Mouse (Mus musculus) spleen, embryonic (tissue): ENCODE data around the gene Srsf2.
"Not testable (repeated sequence)": the region's sequence is repeated elsewhere in the genome, so short reads cannot be mapped to it uniquely, and the experiment has no call there.

Experiments
- CTCF ChIA-PET: fragments of 350-600 bp; sonication (Branson Sonifier 250); formaldehyde crosslinking; loops from one replicate; lab custom pipeline; 2022; lab: Charles Lee

The Srsf2 gene

DNA sequence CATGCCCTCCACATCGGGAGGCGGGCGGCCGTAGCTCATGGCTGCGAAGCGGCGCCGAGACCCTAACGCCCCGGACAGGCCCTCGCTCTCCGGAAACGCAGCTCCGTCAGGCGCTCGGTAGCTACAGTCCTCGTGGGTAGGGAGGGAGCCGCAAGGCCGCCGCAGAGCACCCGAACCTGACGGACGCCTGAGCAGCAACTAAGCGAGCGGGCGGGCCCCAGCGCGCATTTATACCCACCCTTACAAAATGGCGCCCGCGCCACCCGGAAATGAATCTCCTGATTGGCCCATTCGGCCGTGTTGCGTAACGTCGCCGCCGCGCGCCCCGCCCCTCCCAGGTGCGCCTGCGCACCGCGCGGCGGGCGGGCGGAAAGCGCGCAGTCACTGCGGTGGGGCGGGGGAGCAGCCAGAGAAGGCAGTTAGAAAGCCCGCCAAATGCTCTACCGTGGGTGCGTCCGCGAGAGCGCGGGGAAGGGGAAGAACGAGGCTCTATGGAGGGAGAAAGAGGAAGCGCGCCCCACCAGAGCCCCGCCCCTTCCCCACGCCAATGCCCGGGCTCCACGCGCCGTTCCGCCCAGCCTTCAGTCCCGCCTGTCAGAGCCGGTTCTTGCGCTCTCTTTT is at the start of gene Srsf2:
Gene Srsf2, minus strand, starts transcription at position 204 of the 621 bp plus-strand sequence.
- CTCF ChIA-PET = interaction anchor here (1.2 to 1.3 kb wide), 2 partner anchors 9 to 11 kb away, joined by 3 to 4 read pairs; partner anchors contain the start of genes Jmjd6 and Mettl23

DNA sequence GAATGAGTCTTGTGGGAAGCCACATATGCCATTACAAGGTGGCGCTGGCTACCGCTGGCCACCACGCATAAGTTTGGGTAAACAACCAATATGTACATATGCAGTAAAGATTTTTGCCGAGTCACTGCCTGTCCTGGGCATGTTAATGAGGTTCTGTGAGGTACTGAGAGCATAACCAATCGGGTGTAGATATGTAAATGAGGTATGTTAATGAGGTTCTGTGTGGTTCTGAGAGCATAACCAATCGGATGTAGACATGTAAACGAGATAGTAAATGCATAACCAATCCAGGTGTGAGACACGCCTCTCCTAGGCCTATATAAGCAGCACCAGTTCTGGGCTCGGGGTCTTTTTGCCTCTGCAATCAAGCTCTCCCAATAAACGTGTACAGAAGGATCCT is 49.7 kb upstream of the Srsf2 start:
- CTCF ChIA-PET = not testable (repeated sequence)

DNA sequence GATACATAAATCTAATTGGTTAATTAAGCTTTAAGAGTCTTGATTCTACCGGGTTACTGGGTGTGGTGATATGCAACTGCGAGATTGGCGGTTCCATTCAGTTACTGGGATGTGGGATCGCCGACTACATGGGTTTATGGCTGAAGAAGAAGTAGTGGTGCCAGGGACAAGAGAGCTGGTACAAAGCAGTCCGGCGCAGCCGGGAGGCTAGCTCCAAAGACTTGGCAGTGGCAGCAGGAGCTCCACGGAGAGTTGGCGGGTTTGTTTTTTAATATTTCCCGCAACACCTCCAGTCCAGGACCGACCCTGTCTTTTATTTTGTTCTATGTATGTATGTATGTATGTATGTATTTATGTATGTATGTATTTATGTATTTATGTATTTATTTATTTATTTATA is 46.4 kb upstream of the Srsf2 start:
- CTCF ChIA-PET = interaction anchor here (0.9 kb wide), 1 partner anchor 12 kb away, joined by 3 read pairs; no protein-coding TSS in a partner anchor

DNA sequence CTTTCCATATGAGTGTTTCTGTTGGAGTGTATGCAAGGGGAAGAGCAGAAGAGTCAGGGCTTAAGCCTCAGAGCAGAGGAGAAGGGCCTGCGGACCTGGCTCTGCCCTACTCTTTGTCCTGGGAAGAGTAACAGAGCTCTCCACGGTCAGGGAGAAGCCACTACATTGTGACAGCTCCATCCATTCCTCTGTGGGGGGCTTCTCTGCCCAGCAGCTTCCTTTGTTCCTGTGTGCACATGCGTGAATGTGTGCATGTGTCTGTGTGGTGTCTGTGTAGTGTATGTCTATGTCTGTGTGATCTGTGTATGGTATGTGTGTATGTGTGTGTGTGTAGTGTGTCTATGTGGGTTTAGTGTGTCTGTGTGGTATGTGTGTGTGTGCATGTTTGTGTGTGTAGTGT is 42.5 kb upstream of the Srsf2 start:
- CTCF ChIA-PET = no interaction called here

DNA sequence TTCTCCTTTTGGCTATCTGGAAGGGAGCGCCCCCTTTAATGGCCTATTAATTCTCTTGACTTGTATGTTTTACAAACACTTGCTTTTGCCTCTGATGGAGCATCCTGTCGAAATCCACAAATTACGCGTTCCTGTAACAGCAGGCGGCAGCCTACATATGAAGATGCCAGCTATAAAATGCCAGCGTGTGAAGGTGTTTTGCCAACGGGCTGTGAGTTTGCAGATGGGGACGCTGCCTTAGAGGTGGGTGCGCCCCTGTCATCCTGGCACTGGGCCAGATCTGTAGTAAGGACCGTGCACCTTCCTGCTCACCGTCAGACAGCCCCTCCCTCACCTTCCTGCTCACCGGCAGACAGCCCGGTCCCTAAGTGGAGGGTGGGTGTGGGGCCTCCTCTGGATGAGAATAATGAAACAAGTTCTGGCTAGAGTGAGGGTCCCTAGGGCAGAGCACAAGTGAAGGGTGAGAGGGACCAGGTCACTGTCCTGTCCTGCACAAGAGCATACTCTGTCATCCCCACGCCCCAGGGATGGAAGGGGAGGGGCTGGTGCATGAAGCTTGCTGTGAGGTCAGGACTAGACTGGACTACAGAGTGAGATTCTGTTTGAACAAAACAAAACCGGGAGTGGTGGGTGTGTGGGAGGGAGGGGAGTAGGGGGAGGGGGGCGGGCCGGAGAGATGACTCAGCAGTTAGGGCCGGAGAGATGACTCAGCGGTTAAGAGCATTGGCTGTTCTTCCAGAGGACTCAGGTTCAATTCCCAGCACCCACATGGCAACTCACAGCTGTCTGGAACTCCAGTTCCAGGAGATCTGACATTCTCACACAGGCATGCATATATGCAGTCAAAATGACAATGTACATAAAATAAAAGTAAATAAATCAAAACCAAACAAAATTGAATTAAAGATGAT is 40.9 kb upstream of the Srsf2 start:
- CTCF ChIA-PET = no interaction called here

DNA sequence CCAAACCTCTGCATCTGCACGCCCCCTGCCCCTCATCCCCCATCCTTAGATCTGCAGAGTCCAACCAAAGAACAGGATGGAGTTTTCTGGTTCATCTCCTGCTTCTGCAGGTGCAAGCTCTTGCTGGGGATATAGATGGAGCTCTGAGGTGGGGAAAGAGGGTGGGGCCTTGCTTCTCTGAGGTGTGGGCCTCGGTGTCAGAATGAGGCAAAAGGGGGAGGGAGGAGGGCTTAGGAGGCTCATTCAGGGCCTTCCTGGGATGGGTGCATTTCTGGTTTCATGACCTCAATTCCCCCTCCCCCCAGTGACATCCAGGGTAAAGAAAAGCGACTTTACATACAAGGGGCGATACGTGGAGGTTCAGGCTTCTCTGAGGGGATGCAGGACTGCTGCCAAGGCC is 34.2 kb upstream of the Srsf2 start:
- CTCF ChIA-PET = interaction anchor here (0.6 to 0.8 kb wide), 2 partner anchors 12 to 420 kb away, joined by 3 to 4 read pairs; no protein-coding TSS in a partner anchor

DNA sequence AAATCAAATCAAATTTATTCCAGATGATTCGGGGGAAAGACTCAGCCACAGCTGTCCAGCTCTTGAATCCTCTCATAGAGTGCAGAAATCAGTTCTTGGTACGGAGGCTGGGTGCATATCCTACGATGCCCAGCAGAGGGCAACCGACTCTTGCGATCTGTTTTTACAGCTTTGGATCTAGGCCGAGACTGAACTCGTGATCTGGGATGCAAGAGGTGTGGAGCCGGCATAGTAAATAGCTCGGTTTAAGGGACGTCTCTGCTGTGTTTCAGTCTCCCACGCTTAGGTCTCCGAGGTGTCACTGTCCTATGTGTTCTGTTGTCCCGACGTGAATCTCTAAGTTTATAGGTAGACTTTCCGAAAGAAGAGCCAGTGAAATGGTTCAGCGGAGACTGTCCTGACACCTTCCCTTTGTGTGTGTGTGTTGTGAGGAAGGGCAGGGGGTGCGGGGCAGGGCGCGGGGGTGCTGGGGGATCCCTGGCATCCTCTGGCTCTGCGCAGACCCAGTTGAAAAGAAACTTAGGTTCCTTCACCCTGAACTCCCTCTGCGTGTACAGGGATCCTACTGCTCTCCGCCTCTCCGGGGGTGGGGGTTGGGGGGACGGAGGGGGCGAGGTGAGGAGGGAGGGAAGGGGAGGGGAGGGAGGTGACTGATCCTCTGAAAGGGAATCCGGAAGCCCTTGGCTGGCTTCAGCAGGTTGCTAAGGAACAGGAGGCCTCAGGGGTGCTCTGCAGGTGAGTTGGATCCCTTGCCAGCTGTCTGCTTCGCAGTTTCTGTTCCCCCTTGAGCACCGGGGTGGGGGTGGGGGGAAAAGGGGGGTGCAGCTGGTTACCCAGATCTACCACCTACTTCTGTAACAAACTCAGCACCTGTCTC is 32.6 kb upstream of the Srsf2 start:
- CTCF ChIA-PET = interaction anchor here (0.6 to 0.9 kb wide), 4 partner anchors 134 to 1072 kb away, joined by 3 to 11 read pairs (median 4); partner anchors contain the start of gene Caskin2

DNA sequence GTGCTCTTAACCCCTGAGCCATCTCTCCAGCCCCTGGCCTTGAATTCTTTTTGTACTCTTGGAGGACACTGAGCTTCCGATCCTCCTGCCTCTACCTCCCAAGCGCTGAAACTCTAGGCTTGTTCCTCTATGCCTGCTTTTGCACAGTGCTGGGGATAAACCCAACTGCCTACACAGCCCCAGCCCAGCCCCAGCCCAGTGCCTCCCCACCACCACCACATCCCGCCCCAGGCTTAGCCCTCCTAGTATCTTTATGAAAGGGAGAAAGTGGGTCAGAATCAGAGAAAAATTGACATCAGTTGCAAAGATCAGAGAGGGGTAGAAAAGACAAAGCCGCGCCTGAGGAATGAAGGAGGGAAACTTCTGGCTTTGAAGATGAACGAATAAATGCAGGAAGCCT is 31.2 kb upstream of the Srsf2 start:
- CTCF ChIA-PET = no interaction called here

DNA sequence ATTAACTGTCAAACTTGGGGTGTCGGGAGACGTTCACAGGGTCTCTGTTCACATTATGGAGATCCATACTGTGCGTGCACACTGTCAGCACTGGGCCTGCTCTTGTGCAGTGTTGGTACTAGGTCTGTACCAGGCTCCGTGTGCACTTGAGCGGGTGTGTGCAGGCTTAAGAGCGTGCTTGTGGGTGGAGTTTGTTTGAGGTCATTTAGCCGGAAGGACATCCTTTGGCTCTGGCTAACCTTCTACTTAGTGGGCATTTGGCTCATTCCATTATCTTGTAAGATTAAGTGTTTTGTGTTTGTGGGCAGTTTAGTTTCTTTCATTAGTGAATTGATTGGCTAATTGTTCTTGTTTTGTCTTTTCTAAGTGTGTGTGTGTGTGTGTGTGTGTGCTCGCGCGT is 29.6 kb upstream of the Srsf2 start:
- CTCF ChIA-PET = interaction anchor here (0.6 kb wide), 1 partner anchor 65 kb away, joined by 5 read pairs; no protein-coding TSS in a partner anchor

DNA sequence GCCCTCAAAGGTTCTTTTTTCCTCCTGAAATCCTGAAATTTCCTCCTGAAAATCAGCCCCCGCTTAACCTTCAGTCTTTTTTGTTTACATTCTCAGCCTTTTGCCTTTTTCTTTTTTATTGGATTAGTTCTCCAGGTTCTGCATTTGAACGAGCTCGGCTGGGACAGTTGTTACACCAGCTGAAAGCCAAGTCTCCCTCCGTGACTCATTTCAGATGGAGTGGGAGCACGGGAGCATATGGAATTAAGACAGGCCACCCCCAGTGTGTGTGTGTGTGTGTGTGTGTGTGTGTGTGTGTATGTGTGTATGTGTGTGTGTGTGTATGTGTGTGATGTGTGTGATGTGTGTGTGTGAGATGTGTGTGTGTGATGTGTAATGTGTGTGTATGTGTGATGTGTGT is 28.5 kb upstream of the Srsf2 start:
- CTCF ChIA-PET = no interaction called here

DNA sequence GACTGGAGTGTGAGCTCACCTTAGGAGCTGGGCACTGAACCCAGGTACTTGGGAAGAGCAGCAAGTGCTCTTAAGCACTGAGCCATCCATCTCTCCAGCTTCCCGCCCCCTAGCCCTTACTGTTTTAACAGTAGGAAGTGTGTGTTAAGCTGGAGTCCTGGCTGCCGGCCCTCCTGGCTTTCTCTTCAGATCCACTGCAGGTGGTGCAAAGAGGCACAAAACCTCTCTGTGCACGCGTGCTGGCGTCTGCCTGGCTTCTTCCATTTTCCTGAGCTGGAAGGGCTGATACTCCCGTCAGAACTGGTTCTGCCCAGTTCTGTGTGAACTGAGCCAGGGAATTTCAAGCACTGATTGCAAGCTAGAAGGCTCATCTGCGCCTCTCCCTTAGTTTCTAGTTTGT is 27.9 kb upstream of the Srsf2 start:
- CTCF ChIA-PET = interaction anchor here (0.8 kb wide), 1 partner anchor 137 kb away, joined by 16 read pairs; no protein-coding TSS in a partner anchor

DNA sequence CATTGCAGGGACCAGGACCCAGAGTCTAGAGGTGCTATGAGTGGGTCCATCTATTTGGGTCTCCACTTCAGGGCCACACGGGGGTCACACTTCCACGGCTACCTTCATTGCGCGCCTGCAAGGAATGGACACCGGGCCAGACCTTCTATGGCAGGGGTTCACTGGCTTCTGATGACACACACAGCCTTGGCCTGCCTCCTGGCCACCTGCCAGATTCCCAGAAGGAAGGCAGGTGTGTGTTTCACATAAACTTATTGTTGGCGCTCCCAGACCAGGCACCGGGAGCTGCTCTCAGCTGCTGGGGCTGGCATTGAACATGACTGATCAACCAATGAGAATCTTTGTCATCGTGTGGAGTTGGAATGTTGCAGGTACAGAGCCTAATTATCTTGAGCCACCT is 25.6 kb upstream of the Srsf2 start:
- CTCF ChIA-PET = no interaction called here

DNA sequence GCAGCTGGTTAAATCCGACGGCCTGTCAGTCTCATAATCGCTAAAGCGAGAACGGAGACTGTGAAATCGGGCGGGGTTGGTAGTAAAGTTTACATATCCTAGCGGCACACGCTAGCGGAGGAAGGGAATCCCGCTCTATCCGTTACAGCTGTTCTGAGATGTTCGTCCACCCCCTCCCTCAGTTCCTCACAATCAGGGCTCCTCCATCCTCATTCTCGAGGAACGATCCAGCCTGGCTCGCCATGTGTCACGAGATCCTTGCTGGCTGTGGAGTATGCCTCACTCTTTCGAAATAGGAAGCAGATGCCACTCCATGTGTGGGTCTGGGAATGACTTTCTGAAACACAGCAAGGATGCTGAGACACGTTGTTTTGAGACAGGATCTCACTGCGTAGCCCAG is 21.1 kb upstream of the Srsf2 start:
- CTCF ChIA-PET = no interaction called here

DNA sequence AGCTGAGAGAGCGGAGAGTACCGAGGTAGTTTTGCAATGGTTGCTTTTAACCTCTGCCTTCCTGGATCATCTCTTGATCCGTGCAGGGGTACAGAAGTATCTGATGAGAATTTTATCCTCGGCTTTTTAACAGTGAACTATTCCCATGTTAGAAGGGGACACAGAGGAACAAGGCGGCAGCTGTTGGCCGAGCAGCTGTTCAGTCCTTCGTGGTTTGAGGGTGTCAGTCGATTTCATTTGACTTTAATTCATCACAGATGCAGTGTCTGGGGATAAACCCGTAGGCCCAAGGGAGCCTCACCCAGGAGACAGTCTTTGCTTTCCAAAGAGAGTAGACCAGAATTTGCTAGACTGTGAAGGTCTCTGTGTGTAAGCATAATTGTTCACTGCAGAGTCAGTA is 18.6 kb upstream of the Srsf2 start:
- CTCF ChIA-PET = no interaction called here

DNA sequence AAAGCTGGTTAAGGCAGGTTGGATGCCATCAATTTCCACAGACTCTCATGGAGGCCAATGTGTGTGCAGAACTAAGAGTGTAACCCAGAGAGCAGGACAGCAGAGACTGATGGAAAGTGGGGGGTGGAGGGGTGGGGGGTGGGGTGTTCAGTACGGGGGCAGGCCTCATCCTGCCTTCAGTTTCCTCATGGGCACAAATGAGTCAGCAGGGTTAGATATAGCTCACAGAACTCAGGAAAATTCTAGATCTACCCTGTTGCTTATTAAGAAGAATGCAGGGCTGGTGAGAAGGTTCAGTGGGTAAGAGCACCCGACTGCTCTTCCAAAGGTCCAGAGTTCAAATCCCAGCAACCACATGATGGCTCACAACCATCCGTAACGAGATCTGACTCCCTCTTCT is 16.7 kb upstream of the Srsf2 start:
- CTCF ChIA-PET = interaction anchor here (0.6 kb wide), 1 partner anchor 16 kb away, joined by 11 read pairs; no protein-coding TSS in a partner anchor

DNA sequence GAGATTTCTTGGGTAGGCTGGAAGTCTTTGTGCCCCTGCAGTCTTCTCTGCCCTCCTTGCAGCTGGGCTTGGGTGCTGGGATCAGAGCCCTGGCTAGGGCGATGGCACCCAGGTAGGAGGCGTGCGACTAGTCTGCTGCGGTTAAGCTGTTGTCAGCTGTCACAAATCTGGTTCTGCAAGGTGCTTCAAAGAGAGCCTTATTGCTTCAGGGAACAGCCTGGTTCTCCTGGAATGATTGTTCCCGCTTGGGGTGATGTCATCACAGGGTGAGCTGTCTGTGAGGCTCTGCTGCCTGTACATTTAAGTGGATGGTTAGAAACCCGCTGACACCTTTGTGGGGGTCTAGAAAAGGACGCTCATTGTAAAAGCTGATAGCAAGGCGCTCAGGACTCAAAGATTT is 16.3 kb upstream of the Srsf2 start:
- CTCF ChIA-PET = interaction anchor here (0.6 kb wide), 1 partner anchor 15 kb away, joined by 11 read pairs; no protein-coding TSS in a partner anchor

DNA sequence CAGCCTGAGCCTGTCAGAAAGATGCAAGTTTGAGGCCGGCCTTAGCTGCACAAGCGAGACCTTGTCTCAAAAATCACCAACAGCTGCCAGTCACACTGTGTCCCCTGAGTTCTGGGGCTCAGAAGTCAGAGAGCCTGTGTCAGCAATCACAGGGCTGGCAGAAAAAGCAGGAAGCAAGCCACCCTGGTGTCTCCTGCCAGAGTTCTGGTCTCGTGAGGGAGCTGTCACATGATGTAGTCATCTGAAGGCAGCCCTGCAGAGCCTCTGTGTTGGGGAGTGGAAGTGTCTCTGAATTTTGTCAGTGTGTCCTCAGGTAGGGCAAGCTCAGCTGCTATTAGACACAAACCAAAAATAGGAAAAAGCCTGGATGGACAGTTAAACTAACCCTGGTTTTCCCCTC is 15.2 kb upstream of the Srsf2 start:
- CTCF ChIA-PET = no interaction called here

DNA sequence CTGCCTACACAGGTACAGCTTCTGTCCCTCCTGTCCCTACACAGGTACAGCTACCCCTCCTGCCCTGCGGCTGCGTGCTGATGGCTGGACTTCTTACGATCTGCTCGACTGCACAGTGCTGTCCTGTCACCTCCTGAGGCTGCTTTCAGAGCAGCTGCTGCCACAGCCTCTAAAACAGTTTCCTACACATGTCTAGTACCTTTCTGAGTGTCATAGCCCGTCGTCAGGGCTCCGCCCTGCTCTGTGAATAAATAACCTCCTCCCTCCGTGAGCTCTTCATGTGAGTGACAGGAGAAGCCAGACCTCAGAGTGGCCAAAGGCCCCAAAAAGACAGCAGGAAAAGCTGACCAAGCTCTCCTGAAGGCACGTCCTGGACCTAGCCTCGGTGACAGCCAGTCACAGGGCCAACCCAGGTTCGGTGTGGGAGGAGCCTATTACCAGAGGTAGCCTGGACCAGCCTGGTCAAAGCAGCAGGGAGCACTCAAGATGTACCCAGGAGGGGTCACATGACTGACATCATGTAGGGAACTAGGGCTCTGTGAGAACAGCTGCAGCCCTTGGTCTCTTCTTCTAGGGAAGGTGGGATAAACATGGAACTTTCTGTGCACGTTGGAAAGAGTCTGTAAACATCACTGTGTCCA is 13.2 kb upstream of the Srsf2 start:
- CTCF ChIA-PET = no interaction called here

DNA sequence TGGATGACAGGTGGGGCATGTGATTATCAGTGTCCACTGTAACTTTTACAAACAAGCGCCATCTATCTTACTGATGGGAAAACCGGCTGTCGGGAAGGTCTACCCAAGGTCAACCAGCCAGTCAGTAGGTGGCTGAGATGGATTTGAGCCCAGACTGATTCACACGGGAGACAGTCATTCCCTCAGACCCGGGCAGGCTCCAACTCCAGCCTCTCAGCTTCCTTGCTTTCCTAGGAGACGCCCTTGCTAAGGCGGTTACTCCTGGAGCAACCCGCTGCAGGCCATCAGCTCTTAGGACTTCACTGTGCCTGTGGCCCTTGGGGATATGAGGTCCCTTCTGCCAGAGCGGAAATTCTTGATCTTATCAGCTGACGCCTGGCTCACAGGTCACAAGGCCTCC is 11.6 kb upstream of the Srsf2 start:
- CTCF ChIA-PET = no interaction called here

DNA sequence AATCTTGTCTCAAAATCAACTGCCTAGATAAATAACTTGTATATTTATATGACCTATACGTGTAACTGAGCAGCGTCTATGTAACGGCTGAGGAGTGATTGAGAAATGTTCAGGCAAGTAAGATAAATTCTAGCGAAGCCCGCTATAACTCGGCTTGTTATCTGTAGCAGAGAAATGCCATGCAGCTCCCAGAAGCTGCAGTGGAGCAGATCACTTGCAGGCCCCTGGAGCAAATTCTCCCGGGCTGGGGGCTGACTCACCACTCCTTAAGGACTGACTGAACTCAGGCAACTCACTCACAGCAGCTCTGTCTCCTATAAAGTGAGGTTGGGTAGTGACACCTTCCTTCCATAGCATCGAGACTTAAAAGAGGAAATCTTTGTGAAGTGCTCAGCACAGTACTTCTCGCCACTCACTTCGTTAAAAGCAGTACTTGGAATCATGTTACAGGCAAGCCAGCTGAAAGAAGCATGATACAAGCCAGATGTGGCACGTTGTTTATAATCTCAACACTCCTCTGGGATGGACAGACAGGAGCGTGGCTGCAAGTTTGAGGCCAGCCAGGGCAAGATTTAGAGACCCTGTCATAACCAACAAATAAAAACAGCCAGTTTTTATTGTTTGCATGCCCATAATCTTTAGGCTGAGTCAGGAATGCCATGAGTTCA is 4.4 kb upstream of the Srsf2 start:
- CTCF ChIA-PET = no interaction called here
